Mouse (Mus musculus): ENCODE measurements around the gene Iqcf1. TPM values are rescaled to one million over a fixed set of nuclear protein-coding genes. Genes with fewer than 3 reads are reported as not detected.

The Iqcf1 gene
- total RNA-seq, 2 experiments from 2014 or later = not detected

GRCm38 (mm10) chr9:106464751-106465541 is 34.8 kb upstream of the Iqcf1 start:
- peak in 1 of 2 experiments; percentile 80 for DNase-seq (ENCODE audit: low spot score in 2 of 2)

- peak in 1 of 2 experiments; percentile 76 for DNase-seq (ENCODE audit: low spot score in 2 of 2)
Observed at GRCm38 (mm10) chr9:106465571-106466200, 34.1 kb upstream of the Iqcf1 start, which contains the start of gene Gpr62. Gpr62 (minus strand) TSS chr9:106465938.

GRCm38 (mm10) chr9:106466721-106467120 is 33.0 kb upstream of the Iqcf1 start:
- DNase-seq (ENCODE audit: low spot score in 2 of 2) = no peak

GRCm38 (mm10) chr9:106467746-106468145 is 32.0 kb upstream of the Iqcf1 start:
- DNase-seq (ENCODE audit: low spot score in 2 of 2) = no peak

GRCm38 (mm10) chr9:106469317-106469716 is 30.4 kb upstream of the Iqcf1 start:
- no peak for DNase-seq (ENCODE audit: low spot score in 2 of 2)

GRCm38 (mm10) chr9:106469776-106470175 is 30.0 kb upstream of the Iqcf1 start:
- DNase-seq (ENCODE audit: low spot score in 2 of 2) = no peak

- DNase-seq (ENCODE audit: low spot score in 2 of 2) = no peak
Observed at GRCm38 (mm10) chr9:106470991-106471750, 28.6 kb upstream of the Iqcf1 start.

GRCm38 (mm10) chr9:106471892-106472291 is 27.9 kb upstream of the Iqcf1 start:
- DNase-seq (ENCODE audit: low spot score in 2 of 2) = no peak

GRCm38 (mm10) chr9:106472321-106472720 is 27.4 kb upstream of the Iqcf1 start:
- no peak for DNase-seq (ENCODE audit: low spot score in 2 of 2)

GRCm38 (mm10) chr9:106473081-106473752 is 26.6 kb upstream of the Iqcf1 start:
- DNase-seq (ENCODE audit: low spot score in 2 of 2) = peak in 1 of 2 experiments; percentile 1

- DNase-seq (ENCODE audit: low spot score in 2 of 2) = peak in 1 of 2 experiments; percentile 6
Observed at GRCm38 (mm10) chr9:106473753-106474105, 26.0 kb upstream of the Iqcf1 start.

GRCm38 (mm10) chr9:106474456-106474855 is 25.3 kb upstream of the Iqcf1 start:
- DNase-seq (ENCODE audit: low spot score in 2 of 2) = peak in 1 of 2 experiments; percentile 58

GRCm38 (mm10) chr9:106475046-106475445 is 24.7 kb upstream of the Iqcf1 start:
- no peak for DNase-seq (ENCODE audit: low spot score in 2 of 2)

GRCm38 (mm10) chr9:106475663-106476001 is 24.1 kb upstream of the Iqcf1 start, which contains the start of gene Rrp9:
Rrp9 (plus strand) TSS chr9:106475963.
- DNase-seq (ENCODE audit: low spot score in 2 of 2) = no peak

- DNase-seq (ENCODE audit: low spot score in 2 of 2) = peak in 1 of 2 experiments; percentile 28
Observed at GRCm38 (mm10) chr9:106476002-106476923, 23.5 kb upstream of the Iqcf1 start.

- DNase-seq (ENCODE audit: low spot score in 2 of 2) = peak; percentile 100
Observed at GRCm38 (mm10) chr9:106476924-106477484, 22.8 kb upstream of the Iqcf1 start, which contains the start of gene Parp3. Parp3 (minus strand) TSS chr9:106476949.

- DNase-seq (ENCODE audit: low spot score in 2 of 2) = no peak
Observed at GRCm38 (mm10) chr9:106477649-106478048, 22.1 kb upstream of the Iqcf1 start.

- peak in 1 of 2 experiments; percentile 0 for DNase-seq (ENCODE audit: low spot score in 2 of 2)
Observed at GRCm38 (mm10) chr9:106478101-106478500, 21.7 kb upstream of the Iqcf1 start.

- no peak for DNase-seq (ENCODE audit: low spot score in 2 of 2)
Observed at GRCm38 (mm10) chr9:106480541-106480940, 19.2 kb upstream of the Iqcf1 start.

GRCm38 (mm10) chr9:106481075-106481474 is 18.7 kb upstream of the Iqcf1 start:
- no peak for DNase-seq (ENCODE audit: low spot score in 2 of 2)
